7 mouse cellular contexts compared by ENCODE assay signal in the genomic region with DNA sequence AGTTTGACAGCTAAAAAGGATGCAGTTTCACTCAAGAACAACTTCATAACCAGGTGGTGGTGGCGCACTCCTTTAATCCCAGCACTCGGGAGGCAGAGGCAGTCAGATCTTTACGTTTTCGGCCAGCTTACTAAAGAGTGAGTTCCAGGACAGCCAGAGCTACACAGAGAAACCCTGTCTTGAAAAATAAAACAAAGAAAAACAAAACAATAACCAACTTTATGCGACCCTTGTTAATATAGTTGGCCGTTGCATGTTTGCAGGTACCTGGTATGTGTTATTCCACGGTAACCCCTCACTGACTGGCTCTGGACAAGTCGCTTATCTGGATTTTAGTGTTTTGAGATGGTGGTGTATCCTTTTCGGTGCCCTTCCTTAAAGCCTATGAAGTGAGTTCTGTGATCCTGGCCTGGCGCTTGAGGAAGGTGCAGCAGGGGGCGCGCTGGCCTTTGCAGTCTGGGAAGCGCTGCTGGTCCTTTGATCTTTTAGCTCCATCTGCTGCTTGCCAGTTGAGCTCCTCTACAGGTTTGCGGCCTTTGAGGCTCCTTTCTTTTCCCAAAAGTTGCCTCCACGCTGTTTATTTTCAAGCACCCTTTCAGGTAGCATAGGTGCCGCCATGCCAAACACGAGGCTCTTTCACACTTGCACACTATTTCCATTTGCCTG. TPM values are rescaled to one million over a fixed set of nuclear protein-coding genes. Genes with fewer than 3 reads are reported as not detected.
DNase-seq lines count a peak whose midpoint lies in the region; ATAC-seq lines count a peak whose summit lies in the region.

A gene (minus strand): TSS at position 430 of the 666 bp plus-strand sequence.

- no peaks in the 10 kb centered on the region for H3K27me3 ChIP-seq in intestine, embryonic 15.5 days (replicated peaks)
- H3K27me3 ChIP-seq in midbrain, embryonic 11.5 days (ENCODE audit: control insufficient read depth, insufficient read depth, low read length) = no peaks in the 10 kb centered on the region

- peak; percentile 60 for ATAC-seq in intestine, embryonic 15.5 days
- peak; percentile 72; the same call in 1 of the 2 replicates for ATAC-seq in midbrain, embryonic 11.5 days (ENCODE audit: low FRiP score)

- H3K9ac ChIP-seq in intestine, embryonic 15.5 days = peak within 1 kb of the TSS; percentile 93
- peak within 1 kb of the TSS; percentile 89 for H3K9ac ChIP-seq in midbrain, embryonic 11.5 days (ENCODE audit: low read length)

- intact Hi-C loops in gastrocnemius, postnatal 36 days (cut with DNase I) = loop anchor here (5.0 to 10.0 kb wide), 2 partner anchors 130 to 242 kb away; no protein-coding TSS in a partner anchor
- intact Hi-C loops in left cerebral cortex, postnatal 36 days (cut with DNase I) = loop anchor here (5.0 kb wide), 1 partner anchor 242 kb away; no protein-coding TSS in a partner anchor

- peak within 1 kb of the TSS; percentile 84 for H3K27ac ChIP-seq in intestine, embryonic 15.5 days
- H3K27ac ChIP-seq in midbrain, embryonic 11.5 days (ENCODE audit: low read depth, low read length) = peak within 1 kb of the TSS; percentile 25; the same call in 1 of the 2 replicates

- peak within 1 kb of the TSS; percentile 72 for H3K4me2 ChIP-seq in intestine, embryonic 15.5 days (replicated peaks)
- H3K4me2 ChIP-seq in midbrain, embryonic 11.5 days = peak within 1 kb of the TSS; percentile 71

- peak; percentile 89 for DNase-seq in adrenal gland, adult 2 months
- peak; percentile 94 for DNase-seq in embryo, embryonic 11 days
- peak; percentile 46 to 55 for DNase-seq in gastrocnemius, postnatal 36 days
- peak; percentile 52 to 62 for DNase-seq in left cerebral cortex, postnatal 36 days (ENCODE audit: low spot score in 2 of 2)
- DNase-seq in midbrain, embryonic 11.5 days (ENCODE audit: low spot score, missing footprints) = peak; percentile 96
- peak; percentile 50 for DNase-seq in skeletal muscle tissue, adult 2 months (ENCODE audit: low read depth, low spot score)

- H3K4me1 ChIP-seq in intestine, embryonic 15.5 days (replicated peaks) = peaks cover 21% of the 10 kb centered on the region; the same call in 1 of the 2 replicates
- H3K4me1 ChIP-seq in midbrain, embryonic 11.5 days (ENCODE audit: control insufficient read depth, insufficient read depth, low read length) = peaks cover 12% of the 10 kb centered on the region

- 7% methylated on average over 17 of the region's 17 CpGs for WGBS in intestine, embryonic 15.5 days
- 11% methylated on average over 17 of the region's 17 CpGs for WGBS in midbrain, embryonic 11.5 days

- no peaks in the 10 kb centered on the region for H3K36me3 ChIP-seq in intestine, embryonic 15.5 days
- H3K36me3 ChIP-seq in midbrain, embryonic 11.5 days (ENCODE audit: control insufficient read depth, insufficient read depth, low read length) = no peaks in the 10 kb centered on the region

- peak within 1 kb of the TSS; percentile 77 for H3K4me3 ChIP-seq in intestine, embryonic 15.5 days (replicated peaks)
- peak within 1 kb of the TSS; percentile 79 for H3K4me3 ChIP-seq in midbrain, embryonic 11.5 days (ENCODE audit: low read depth, low read length)

- no peaks in the 10 kb centered on the region for H3K9me3 ChIP-seq in intestine, embryonic 15.5 days
- no peaks in the 10 kb centered on the region for H3K9me3 ChIP-seq in midbrain, embryonic 11.5 days (ENCODE audit: control insufficient read depth, low read length)

RNA-seq across cellular contexts. Expression of the gene that starts here (rescaled TPM):
- 10 to 100 TPM; 53.0 to 74.5 TPM for total RNA-seq in adrenal gland, adult 2 months (2021)
- 142 and 265 TPM in 2 replicates for polyA plus RNA-seq in adrenal gland, adult 2 months (2012; rRNA removed)
- 10 to 100 TPM; 54.4 to 65.5 TPM for total RNA-seq in gastrocnemius, postnatal 36 days (2021)
- polyA plus RNA-seq in intestine, embryonic 15.5 days (2015; fragmentation: Nextera tagmentation; extraction: Ambion mirVana) = 67.6 and 70.5 TPM in 2 replicates
- total RNA-seq in left cerebral cortex, postnatal 36 days (2021) = 10 to 100 TPM; 74.9 to 76.2 TPM
- 50.8 and 59.4 TPM in 2 replicates for polyA plus RNA-seq in midbrain, embryonic 11.5 days (2014; fragmentation: Nextera tagmentation; extraction: Ambion mirVana)

Comparison
In these comparisons a context has a peak if more than half of its experiments do, and no peak if none do; other contexts are left out.
1. Peak in every context shown above with its lines: DNase-seq, ATAC-seq, H3K4me3 ChIP-seq and H3K27ac ChIP-seq.